Mouse (Mus musculus) heart, adult 18-20 months (tissue): ENCODE measurements around the gene Carmil2. TPM values are rescaled to one million over a fixed set of nuclear protein-coding genes. Genes with fewer than 3 reads are reported as not detected.
A peak's percentile ranks its signal among the peaks of the same experiment; 100 is the strongest.

Source experiments
- DNase-seq, 2 experiments: peaks; one replicate each; pipeline ENCODE4 v3.0.0; 2021 to 2022; ENCODE audit warnings: mixed read lengths in 1 of 2
- long read RNA-seq, 2 experiments: library from polyadenylated mRNA; stranded (forward); transcript quantifications; one replicate each; pipeline ENCODE4 v2.0.0; 2021
- total RNA-seq, 2 experiments: library from RNA; stranded (reverse); gene quantifications; 2 replicates each; pipeline ENCODE4 v1.2.3; 2021

The Carmil2 gene
- 1 to 10 TPM in 1 of 2 experiments, under 1 TPM in 1; 0.12 to 1.1 TPM for total RNA-seq
- long read RNA-seq, experiment 1: 0 reads
- long read RNA-seq, experiment 2: 0 reads

GRCm38 (mm10) chr8:105685796-105686308 lies at the start of gene Carmil2:
Gene Carmil2 (plus strand): TSS chr8:105686274.
- DNase-seq: peak; percentile 58 to 84

- DNase-seq: peak; percentile 47 to 80
These were observed 49.0 kb upstream of the Carmil2 start, which contains the start of gene Agrp for GRCm38 (mm10) chr8:105636963-105637510. Gene Agrp (minus strand): TSS chr8:105637393.

GRCm38 (mm10) chr8:105637601-105638041 lies 48.5 kb upstream of the Carmil2 start:
- no peak for DNase-seq

- DNase-seq: no peak
These were observed 47.6 kb upstream of the Carmil2 start for GRCm38 (mm10) chr8:105638510-105638909.

- DNase-seq: no peak
These were observed 46.2 kb upstream of the Carmil2 start for GRCm38 (mm10) chr8:105639835-105640234.

GRCm38 (mm10) chr8:105640511-105640910 lies 45.6 kb upstream of the Carmil2 start:
- DNase-seq: peak; percentile 55 to 60

- DNase-seq: no peak
These were observed 40.9 kb upstream of the Carmil2 start for GRCm38 (mm10) chr8:105645205-105645604.

GRCm38 (mm10) chr8:105648929-105649328 lies 37.1 kb upstream of the Carmil2 start:
- DNase-seq: no peak

- DNase-seq: no peak
These were observed 28.4 kb upstream of the Carmil2 start for GRCm38 (mm10) chr8:105657641-105658040.

- peak; percentile 7 to 31 for DNase-seq
These were observed 24.9 kb upstream of the Carmil2 start for GRCm38 (mm10) chr8:105661167-105661566.

GRCm38 (mm10) chr8:105677891-105678290 lies 8.2 kb upstream of the Carmil2 start:
- no peak for DNase-seq

- no peak for DNase-seq
These were observed 749 bp upstream of the Carmil2 start for GRCm38 (mm10) chr8:105685325-105685724.

GRCm38 (mm10) chr8:105686551-105686950 lies 477 bp downstream of the Carmil2 start:
- no peak for DNase-seq

GRCm38 (mm10) chr8:105687512-105687911 lies 1.4 kb downstream of the Carmil2 start:
- DNase-seq: no peak

- no peak for DNase-seq
These were observed 2.2 kb downstream of the Carmil2 start for GRCm38 (mm10) chr8:105688242-105688752.

GRCm38 (mm10) chr8:105689256-105689982 lies 3.3 kb downstream of the Carmil2 start:
- no peak for DNase-seq

- no peak for DNase-seq
These were observed 3.9 kb downstream of the Carmil2 start for GRCm38 (mm10) chr8:105689983-105690360.

GRCm38 (mm10) chr8:105690978-105691377 lies 4.9 kb downstream of the Carmil2 start:
- no peak for DNase-seq

- DNase-seq: no peak
These were observed 6.5 kb downstream of the Carmil2 start for GRCm38 (mm10) chr8:105692449-105693182.

- peak; percentile 45 to 73 for DNase-seq
These were observed 7.6 kb downstream of the Carmil2 start for GRCm38 (mm10) chr8:105693648-105694047.

- DNase-seq: no peak
These were observed 8.2 kb downstream of the Carmil2 start for GRCm38 (mm10) chr8:105694051-105694799.
